Mouse (Mus musculus) CH12.LX (cell line): ENCODE data around the gene Snrk. TPM values are rescaled to one million over a fixed set of nuclear protein-coding genes. Genes with fewer than 3 reads are reported as not detected.

Experiments
- DNase-seq: peaks from one replicate; pipeline ENCODE4 v3.0.0-alpha.2; 2013; ENCODE audit errors: extremely low read depth
- H3K27ac ChIP-seq: 2 replicates; pipeline ENCODE4 v1.5.1; 2012; ENCODE audit warnings: low read depth, mild to moderate bottlenecking, control low read depth, moderate library complexity; ENCODE audit not compliant: insufficient read depth
- H3K27me3 ChIP-seq: replicated peaks from 2 replicates; pipeline ENCODE3; 2012; ENCODE audit warnings: inconsistent platforms
- H3K36me3 ChIP-seq, 2 experiments: replicated peaks in 1 of 2; 2 replicates each; pipeline versions ENCODE3 to v1.6.1; 2012; ENCODE audit warnings: inconsistent platforms in 1 of 2, low read length in 1 of 2, mild to moderate bottlenecking in 1 of 2, mixed read lengths in 1 of 2, moderate library complexity in 1 of 2; ENCODE audit not compliant: control insufficient read depth in 1 of 2, insufficient read depth in 1 of 2
- H3K4me1 ChIP-seq, 2 experiments: 2 replicates each; pipeline ENCODE4 v1.6.1; 2012; ENCODE audit warnings: inconsistent platforms in 1 of 2, moderate library complexity in 1 of 2; ENCODE audit not compliant: insufficient read depth in 2 of 2, control insufficient read depth in 1 of 2
- H3K4me2 ChIP-seq: 2 replicates; pipeline ENCODE4 v1.6.1; 2012; ENCODE audit warnings: low read depth, mild to moderate bottlenecking, control low read depth; ENCODE audit not compliant: poor library complexity, insufficient read depth, severe bottlenecking
- H3K4me3 ChIP-seq, 3 experiments: fragments of 150-350 bp in 1 of 3; sonication (generic) in 1 of 3; replicated peaks in 1 of 3; 2 replicates each; pipeline versions ENCODE3 to v1.5.1; 2011 to 2012; ENCODE audit warnings: low read depth in 2 of 3, low read length in 2 of 3, mild to moderate bottlenecking in 2 of 3, moderate library complexity in 2 of 3, control low read depth in 1 of 3, improper control_type of control experiment in 1 of 3, inconsistent platforms in 1 of 3, mixed read lengths in 1 of 3; ENCODE audit not compliant: poor library complexity in 1 of 3
- H3K79me2 ChIP-seq: replicated peaks from 2 replicates; pipeline ENCODE4 v1.6.1; 2012; ENCODE audit warnings: mild to moderate bottlenecking, moderate library complexity; ENCODE audit not compliant: control insufficient read depth, poor library complexity, insufficient read depth, severe bottlenecking; ENCODE audit errors: extremely low read depth
- H3K9ac ChIP-seq: 2 replicates; pipeline ENCODE4 v1.6.1; 2012; ENCODE audit warnings: low read depth, mild to moderate bottlenecking, control low read depth, moderate library complexity; ENCODE audit not compliant: insufficient read depth
- H3K9me3 ChIP-seq: replicated peaks from 2 replicates; pipeline ENCODE3; 2012; ENCODE audit warnings: low read length, inconsistent platforms, mixed read lengths
- BHLHE40 ChIP-seq: IDR thresholded peaks from 2 replicates; pipeline ENCODE4 v1.6.1; 2011; ENCODE audit warnings: mild to moderate bottlenecking, low read depth, low read length, improper control_type of control experiment
- ELF1 ChIP-seq: IDR thresholded peaks from 2 replicates; pipeline ENCODE4 v1.6.1; 2014; ENCODE audit warnings: low read depth, mild to moderate bottlenecking, inconsistent platforms, low read length, improper control_type of control experiment
- ETS1 ChIP-seq: conservative IDR thresholded peaks from 2 replicates; pipeline ENCODE4 v1.6.1; 2012; ENCODE audit warnings: low read depth, mild to moderate bottlenecking, inconsistent platforms, low read length, improper control_type of control experiment, moderate library complexity
- GABPA ChIP-seq: IDR thresholded peaks from 2 replicates; pipeline ENCODE4 v1.6.1; 2012; ENCODE audit warnings: low read depth, low read length, improper control_type of control experiment, inconsistent platforms; ENCODE audit not compliant: insufficient replicate concordance
- JUND ChIP-seq: conservative IDR thresholded peaks from 2 replicates; pipeline ENCODE4 v1.6.1; 2011; ENCODE audit warnings: low read depth, low read length, improper control_type of control experiment
- MAX ChIP-seq: IDR thresholded peaks from 2 replicates; pipeline ENCODE4 v1.6.1; 2011; ENCODE audit warnings: low read length, improper control_type of control experiment
- NELFE ChIP-seq: IDR thresholded peaks from 2 replicates; pipeline ENCODE4 v1.6.1; 2011; ENCODE audit warnings: low read depth, low read length, improper control_type of control experiment
- PAX5 ChIP-seq: IDR thresholded peaks from 2 replicates; pipeline ENCODE4 v1.6.1; 2012; ENCODE audit warnings: low read length, inconsistent platforms, mixed read lengths
- POLR2A ChIP-seq: IDR thresholded peaks from 2 replicates; pipeline ENCODE4 v1.6.1; 2011; ENCODE audit warnings: low read depth, mild to moderate bottlenecking, improper control_type of control experiment, low read length
- RAD21 ChIP-seq: IDR thresholded peaks from 2 replicates; pipeline ENCODE4 v1.6.1; 2011; ENCODE audit warnings: low read depth, mild to moderate bottlenecking, low read length, improper control_type of control experiment, moderate library complexity
- RCOR1 ChIP-seq: conservative IDR thresholded peaks from 2 replicates; pipeline ENCODE4 v1.6.1; 2012; ENCODE audit warnings: low read depth, mild to moderate bottlenecking, inconsistent platforms, low read length, improper control_type of control experiment
- SMC3 ChIP-seq: IDR thresholded peaks from 2 replicates; pipeline ENCODE4 v1.6.1; 2011; ENCODE audit warnings: low read depth, low read length, improper control_type of control experiment
- TBP ChIP-seq: conservative IDR thresholded peaks from 2 replicates; pipeline ENCODE4 v1.6.1; 2011; ENCODE audit warnings: low read depth, low read length, improper control_type of control experiment
- TCF12 ChIP-seq: IDR thresholded peaks from 2 replicates; pipeline ENCODE4 v1.6.1; 2014; ENCODE audit warnings: low read depth, mild to moderate bottlenecking, inconsistent platforms, low read length, improper control_type of control experiment
- USF1 ChIP-seq: IDR thresholded peaks from 2 replicates; pipeline ENCODE4 v1.6.1; 2014; ENCODE audit warnings: low read depth, mild to moderate bottlenecking, inconsistent platforms, low read length, improper control_type of control experiment
- ZMIZ1 ChIP-seq: IDR thresholded peaks from 2 replicates; pipeline ENCODE4 v1.6.1; 2012; ENCODE audit warnings: low read depth, mild to moderate bottlenecking, inconsistent platforms, low read length, improper control_type of control experiment
- dilution Hi-C: fragments of 300-500 bp; cut with MboI; formaldehyde crosslinking; loops from 2 replicates; pipeline ENCODE4 v1.14.3; 2020; ENCODE audit warnings: low sequenced_read_pairs; ENCODE audit not compliant: extremely low pct_unique_long_range_greater_than_20kb, extremely low pct_ligation_motif_present
- in situ Hi-C: fragments of 300-500 bp; cut with MboI; formaldehyde crosslinking; loops from 3 replicates; pipeline ENCODE4 v1.14.3; 2019; ENCODE audit warnings: low sequenced_read_pairs, low pct_ligation_motif_present, low pct_unique_long_range_greater_than_20kb, mixed read lengths
- polyA plus RNA-seq: library from polyadenylated mRNA; unstranded; fragments of >175 nt; gene quantifications from 2 replicates; pipeline ENCODE4 v1.2.1, GENCODE M21; 2012; ENCODE audit warnings: low read depth; ENCODE audit not compliant: insufficient read length
- total RNA-seq, 2 experiments: library from RNA; depleted of rRNA; stranded (reverse); fragments of 300-350 nt in 1 of 2; fragments of >200 nt in 1 of 2; gene quantifications; 2 replicates each; pipeline ENCODE4 v1.2.3; 2012 to 2014

Gene Snrk
- total and polyA plus RNA-seq, 3 experiments, result 6.1 to 13.1 (median 7.0) TPM

- in situ Hi-C loops (no loop called here), dilution Hi-C loops (no loop called here)
- H3K27me3 ChIP-seq, result no peaks in the 10 kb centered on the region
- H3K9ac ChIP-seq, result no peak overlapping the region
- peaks cover 0 to 7% of the 10 kb centered on the region in 2 experiments; a peak in 2 of 4 replicates for H3K4me1 ChIP-seq
- H3K36me3 ChIP-seq, result peaks cover 16 to 22% of the 10 kb centered on the region in 2 experiments
- TF ChIP-seq GABPA (no peak), TCF12 (no peak), JUND (no peak), ZMIZ1 (no peak), RAD21 (no peak), NELFE (no peak), SMC3 (no peak), MAX (no peak), USF1 (no peak), PAX5 (no peak), POLR2A (no peak)
- H3K4me2 ChIP-seq, result no peak overlapping the region
- H3K9me3 ChIP-seq, result peaks cover 4% of the 10 kb centered on the region
- no peaks in the 10 kb centered on the region; the same call in 1 of the 2 replicates for H3K79me2 ChIP-seq
- DNase-seq, result no peak
- H3K4me3 ChIP-seq, result no peak overlapping the region
- no peak overlapping the region for H3K27ac ChIP-seq
Observed at GRCm38 (mm10) chr9:122153436-122153835, 36.4 kb downstream of the Snrk start.

- H3K27me3 ChIP-seq, result no peaks in the 10 kb centered on the region
- no peak overlapping the region for H3K9ac ChIP-seq
- peaks cover 0 to 8% of the 10 kb centered on the region in 2 experiments; a peak in 2 of 4 replicates for H3K4me1 ChIP-seq
- H3K36me3 ChIP-seq, result peaks cover 18 to 26% of the 10 kb centered on the region in 2 experiments
- no peak overlapping the region for H3K4me3 ChIP-seq
- H3K9me3 ChIP-seq, result peaks cover 4% of the 10 kb centered on the region
- H3K27ac ChIP-seq, result no peak overlapping the region
- H3K4me2 ChIP-seq, result no peak overlapping the region
- TF ChIP-seq TBP (no peak), ELF1 (no peak), RCOR1 (no peak), ETS1 (no peak), BHLHE40 (no peak)
- no peaks in the 10 kb centered on the region for H3K79me2 ChIP-seq
- no peak for DNase-seq
- in situ Hi-C loops (no loop called here), dilution Hi-C loops (no loop called here)
Observed at GRCm38 (mm10) chr9:122155193-122155592, 38.1 kb downstream of the Snrk start.
